Mouse (Mus musculus): ENCODE measurements around the gene Foxp1. TPM values are rescaled to one million over a fixed set of nuclear protein-coding genes. Genes with fewer than 3 reads are reported as not detected.

Foxp1 gene
- polyA plus RNA-seq, 1 experiment from 2014 or later: 57.8 TPM

DNA sequence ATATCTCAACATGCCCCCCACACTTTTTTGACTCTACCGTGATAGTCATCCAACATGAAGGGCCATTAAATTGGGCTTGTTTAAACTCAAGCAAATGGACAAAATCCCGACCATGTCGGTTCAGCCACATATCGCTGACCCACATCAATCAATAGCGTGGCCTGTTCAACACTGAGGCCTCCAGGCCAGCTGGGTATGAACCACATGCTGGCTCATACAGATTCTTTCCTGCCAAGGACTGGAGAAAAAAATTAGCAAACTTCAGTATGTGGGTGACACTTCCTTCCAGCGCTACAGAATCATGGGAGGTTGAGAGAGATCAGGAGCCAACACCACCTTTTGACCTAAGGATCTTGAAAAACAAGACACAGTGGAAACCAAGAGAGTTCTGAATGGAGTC is 150.5 kb downstream of the Foxp1 start:
- H3K9me3 ChIP-seq: no peaks in the 10 kb centered on the region
- H3K27me3 ChIP-seq (ENCODE audit: poor library complexity, severe bottlenecking): no peaks in the 10 kb centered on the region
- no peak for DNase-seq (ENCODE audit: extremely low spot score, low spot score)
- no peak overlapping the region for H3K4me3 ChIP-seq
- H3K4me1 ChIP-seq: peaks cover 28% of the 10 kb centered on the region
- no peak overlapping the region for H3K27ac ChIP-seq
- H3K36me3 ChIP-seq (replicated peaks): peaks cover 21% of the 10 kb centered on the region; the same call in 1 of the 2 replicates
- WGBS: 94% methylated on average over 6 of the region's 6 CpGs

DNA sequence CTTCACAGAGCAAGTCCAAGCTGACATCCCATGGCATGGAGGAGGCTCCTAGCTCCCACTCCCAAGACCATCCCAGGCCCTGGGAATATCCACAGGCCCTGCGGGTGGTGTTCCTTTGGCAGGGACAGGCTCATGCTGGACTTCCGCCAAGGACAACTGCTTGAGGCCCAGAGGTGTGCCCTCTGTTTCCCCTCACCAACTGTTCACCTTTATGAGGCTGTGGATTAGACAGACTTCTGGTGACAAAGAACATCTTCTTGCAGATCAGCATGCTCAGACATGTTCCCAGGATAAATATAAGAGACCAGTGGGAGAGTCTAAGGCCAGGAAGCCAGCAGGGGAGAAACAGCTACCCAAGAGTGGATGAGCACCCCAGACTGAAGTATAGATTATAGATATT is 152.6 kb downstream of the Foxp1 start:
- peaks cover 22% of the 10 kb centered on the region; the same call in 1 of the 2 replicates for H3K36me3 ChIP-seq (replicated peaks)
- H3K27ac ChIP-seq: no peak overlapping the region
- no peak overlapping the region for H3K4me3 ChIP-seq
- no peaks in the 10 kb centered on the region for H3K9me3 ChIP-seq
- 95% methylated on average over 2 of the region's 2 CpGs for WGBS
- H3K27me3 ChIP-seq (ENCODE audit: poor library complexity, severe bottlenecking): no peaks in the 10 kb centered on the region
- DNase-seq (ENCODE audit: extremely low spot score, low spot score): no peak
- peaks cover 9% of the 10 kb centered on the region; the same call in 1 of the 2 replicates for H3K4me1 ChIP-seq

DNA sequence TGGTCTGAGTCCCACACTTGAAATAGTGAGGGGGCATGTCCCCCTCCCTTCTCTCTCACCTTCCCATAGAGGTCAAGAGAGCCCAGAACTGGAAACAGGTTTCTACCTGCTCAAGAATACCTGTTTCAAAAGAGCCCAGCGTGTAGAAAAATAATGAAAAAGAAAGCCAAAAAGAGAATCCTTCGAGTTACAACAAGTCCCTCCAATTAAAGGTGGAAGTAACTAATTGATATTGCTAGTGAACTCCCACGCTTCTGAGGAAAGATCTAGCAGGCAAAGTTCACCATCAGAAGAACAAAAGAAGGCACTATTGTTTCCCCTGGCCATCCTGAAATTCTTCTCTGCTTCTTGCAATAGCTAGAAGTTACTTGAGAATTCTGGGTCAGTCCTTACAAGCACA is 153.4 kb downstream of the Foxp1 start:
- no peaks in the 10 kb centered on the region for H3K27me3 ChIP-seq (ENCODE audit: poor library complexity, severe bottlenecking)
- peaks cover 1% of the 10 kb centered on the region; the same call in 1 of the 2 replicates for H3K4me1 ChIP-seq
- no peak overlapping the region for H3K27ac ChIP-seq
- H3K4me3 ChIP-seq: no peak overlapping the region
- DNase-seq (ENCODE audit: extremely low spot score, low spot score): no peak
- H3K36me3 ChIP-seq (replicated peaks): peaks cover 22% of the 10 kb centered on the region; the same call in 1 of the 2 replicates
- no peaks in the 10 kb centered on the region for H3K9me3 ChIP-seq
- 89% methylated on average over 3 of the region's 3 CpGs for WGBS

DNA sequence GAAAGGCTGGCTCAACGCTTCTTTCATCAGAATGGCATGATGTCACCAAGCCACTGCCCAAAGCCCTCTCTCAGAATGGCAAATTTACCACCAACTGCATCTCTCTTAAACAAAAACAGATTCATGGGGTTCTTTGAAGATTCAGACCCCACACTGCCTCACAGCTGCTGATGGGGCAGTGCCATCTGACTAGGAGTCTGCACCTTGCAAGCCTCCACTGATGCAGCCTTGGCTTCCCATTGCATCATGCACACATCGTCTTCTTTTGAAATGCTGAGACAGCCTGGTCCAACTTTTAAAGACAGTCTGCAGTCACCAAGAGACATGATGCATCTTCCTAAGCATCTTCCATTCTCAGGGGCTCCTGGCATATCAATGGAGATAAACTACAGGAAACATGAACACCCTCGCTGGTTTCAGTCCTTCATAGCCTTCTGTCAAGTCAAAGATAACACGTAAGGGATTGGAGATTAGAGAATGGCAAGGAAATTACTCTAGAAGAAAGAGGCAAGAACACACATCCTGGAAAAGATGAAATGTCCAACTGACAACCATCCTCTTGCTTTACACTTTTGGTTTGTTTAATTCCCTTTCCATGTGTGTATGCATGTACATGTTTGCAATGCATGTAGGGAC is 154.3 kb downstream of the Foxp1 start:
- H3K27me3 ChIP-seq (ENCODE audit: poor library complexity, severe bottlenecking): no peaks in the 10 kb centered on the region
- peaks cover 22% of the 10 kb centered on the region; the same call in 1 of the 2 replicates for H3K36me3 ChIP-seq (replicated peaks)
- H3K27ac ChIP-seq: no peak overlapping the region
- H3K4me1 ChIP-seq: no peaks in the 10 kb centered on the region
- H3K4me3 ChIP-seq: no peak overlapping the region
- WGBS: 91% methylated on average over 4 of the region's 4 CpGs
- DNase-seq (ENCODE audit: extremely low spot score, low spot score): no peak
- no peaks in the 10 kb centered on the region for H3K9me3 ChIP-seq

DNA sequence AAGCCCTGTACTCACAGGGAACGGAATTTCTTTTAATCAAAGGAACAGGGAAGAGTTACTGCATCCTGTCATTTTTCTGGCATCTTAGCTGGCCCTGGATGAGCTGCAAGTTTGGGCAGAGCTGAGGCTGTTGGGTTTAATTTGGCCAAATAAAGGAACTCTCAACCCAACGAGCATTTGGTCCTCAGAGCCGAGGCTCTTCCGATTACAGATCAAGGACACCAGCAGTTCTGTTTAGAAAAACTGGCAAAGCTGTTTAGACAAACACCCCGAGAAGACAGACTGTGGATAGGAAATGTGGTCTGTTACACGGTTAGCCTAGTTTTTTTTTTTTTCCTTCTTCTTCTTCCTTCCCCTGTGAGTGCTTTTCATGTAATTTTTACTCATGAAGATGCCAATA is 158.0 kb downstream of the Foxp1 start:
- Histone ChIP-seq H3K36me3 (replicated peaks) (0 out of 2 replicates have a peak, but pooled peaks cover 4% of the 10 kb centered on the region), H3K27ac (no peak overlapping the region), H3K27me3 (ENCODE audit: poor library complexity, severe bottlenecking) (no peaks in the 10 kb centered on the region), H3K4me1 (no peaks in the 10 kb centered on the region), H3K9me3 (no peaks in the 10 kb centered on the region), H3K4me3 (no peak overlapping the region)
- 88% methylated on average over 6 of the region's 6 CpGs for WGBS
- no peak for DNase-seq (ENCODE audit: extremely low spot score, low spot score)

DNA sequence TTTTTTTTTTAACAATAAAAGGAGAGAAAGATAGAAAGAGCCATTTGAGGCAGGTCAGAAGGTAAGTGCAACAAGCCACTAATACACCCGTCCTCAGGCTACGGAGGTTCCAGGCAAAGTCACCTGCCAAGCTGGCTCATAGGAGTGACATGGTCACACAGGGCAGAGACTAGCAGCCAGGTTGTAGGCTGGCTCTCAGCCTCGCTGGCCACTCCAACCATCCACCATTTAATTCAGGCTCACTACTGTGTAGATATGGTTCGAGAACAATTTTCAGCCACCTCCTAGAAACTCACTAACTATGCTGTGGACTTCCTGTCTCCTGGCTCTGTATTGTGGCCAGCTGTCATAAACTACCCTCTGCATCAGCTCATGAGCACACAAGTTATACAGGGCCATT is 161.9 kb downstream of the Foxp1 start:
- H3K4me1 ChIP-seq: no peaks in the 10 kb centered on the region
- DNase-seq (ENCODE audit: extremely low spot score, low spot score): no peak
- H3K36me3 ChIP-seq (replicated peaks): no peaks in the 10 kb centered on the region
- H3K9me3 ChIP-seq: no peaks in the 10 kb centered on the region
- no peak overlapping the region for H3K27ac ChIP-seq
- 96% methylated on average over 4 of the region's 4 CpGs for WGBS
- no peaks in the 10 kb centered on the region for H3K27me3 ChIP-seq (ENCODE audit: poor library complexity, severe bottlenecking)
- H3K4me3 ChIP-seq: no peak overlapping the region

DNA sequence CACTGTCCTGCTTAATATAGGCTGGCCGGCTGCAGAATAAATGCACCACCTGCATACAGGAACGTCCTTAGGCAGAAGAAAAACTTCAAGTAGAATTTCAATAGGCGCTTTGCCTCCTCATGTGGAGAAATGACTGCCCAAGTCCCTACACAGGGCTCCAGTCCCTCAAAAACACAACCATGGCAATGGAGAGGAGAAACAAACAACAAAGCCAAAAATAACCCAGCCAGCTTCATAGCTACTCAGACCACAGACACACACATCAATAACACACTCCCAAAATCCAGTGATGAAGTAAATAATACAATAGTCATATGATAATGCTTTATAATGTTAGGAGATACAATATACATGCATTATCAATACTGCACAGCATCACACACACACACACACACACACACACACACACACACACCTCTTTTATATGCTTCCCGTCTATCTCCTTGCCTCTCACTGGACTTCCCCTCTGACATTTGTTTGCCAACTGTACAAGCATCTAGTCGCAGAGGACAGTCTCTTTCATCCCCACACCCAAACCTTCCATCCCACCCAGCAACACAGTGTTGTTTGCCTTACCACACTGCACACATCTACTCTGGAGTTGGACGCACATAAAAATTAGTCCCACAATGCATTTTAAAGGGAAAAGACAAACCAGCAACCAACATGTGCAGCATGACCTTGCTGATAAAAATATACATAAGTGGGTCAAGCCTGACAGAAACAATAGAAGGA is 162.6 kb downstream of the Foxp1 start:
- no peak overlapping the region for H3K27ac ChIP-seq
- no peaks in the 10 kb centered on the region for H3K4me1 ChIP-seq
- WGBS: 89% methylated on average over 6 of the region's 6 CpGs
- no peaks in the 10 kb centered on the region for H3K27me3 ChIP-seq (ENCODE audit: poor library complexity, severe bottlenecking)
- H3K9me3 ChIP-seq: no peaks in the 10 kb centered on the region
- no peaks in the 10 kb centered on the region for H3K36me3 ChIP-seq (replicated peaks)
- DNase-seq (ENCODE audit: extremely low spot score, low spot score): no peak
- H3K4me3 ChIP-seq: no peak overlapping the region

DNA sequence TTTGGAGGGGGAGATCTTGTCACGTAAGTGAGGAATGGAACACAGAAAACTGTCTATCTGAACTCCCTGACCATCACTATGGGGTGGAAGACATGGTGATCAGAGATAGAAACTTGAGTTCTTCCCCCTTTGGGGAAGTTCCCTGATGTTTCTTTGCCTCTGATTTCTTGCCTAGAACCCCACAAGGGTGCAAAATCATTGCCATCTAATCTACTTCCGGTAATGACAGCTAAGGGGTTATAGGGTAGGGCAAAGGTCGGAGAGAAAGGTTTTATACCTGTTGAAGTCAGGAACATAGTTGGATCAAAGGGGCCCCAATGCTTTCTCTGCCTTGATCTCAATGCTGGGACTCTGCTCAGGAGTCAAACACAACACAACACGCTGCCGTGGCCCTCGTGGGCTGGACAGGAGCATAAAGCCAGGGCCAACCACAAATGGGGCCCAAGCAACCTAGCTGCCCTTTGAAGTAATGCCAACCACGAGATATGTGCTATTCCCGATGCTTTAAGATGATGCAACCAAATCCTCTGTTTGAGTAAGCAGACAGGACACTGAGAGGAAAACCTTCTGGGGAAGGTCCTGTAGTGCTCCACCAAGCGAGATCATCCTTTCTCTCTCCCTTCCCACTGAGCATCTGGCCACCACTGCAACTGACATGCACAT is 163.4 kb downstream of the Foxp1 start:
- Histone ChIP-seq H3K4me3 (no peak overlapping the region), H3K27me3 (ENCODE audit: poor library complexity, severe bottlenecking) (no peaks in the 10 kb centered on the region), H3K36me3 (replicated peaks) (no peaks in the 10 kb centered on the region), H3K9me3 (no peaks in the 10 kb centered on the region), H3K4me1 (no peaks in the 10 kb centered on the region; the same call in 1 of the 2 replicates), H3K27ac (no peak overlapping the region)
- 92% methylated on average over 9 of the region's 9 CpGs for WGBS
- DNase-seq (ENCODE audit: extremely low spot score, low spot score): no peak

DNA sequence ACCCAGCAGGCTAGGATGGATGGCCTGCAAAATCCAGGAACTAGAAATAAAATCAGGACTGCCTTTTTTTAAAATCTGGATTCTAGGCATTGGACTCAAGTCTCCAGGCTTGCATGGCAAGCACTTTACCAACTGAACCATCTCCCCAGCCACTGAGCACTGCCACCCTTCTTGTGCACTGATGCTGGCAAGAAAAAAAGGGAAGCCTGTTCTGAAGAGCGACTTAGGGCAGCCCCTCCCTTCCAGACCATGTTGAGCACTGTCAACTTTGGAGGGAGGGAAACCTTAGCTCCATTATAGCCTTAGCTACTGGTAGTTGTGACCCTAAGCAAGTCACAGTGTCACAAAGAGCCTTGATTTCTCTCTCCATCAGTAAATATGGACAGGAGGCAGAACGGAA is 164.6 kb downstream of the Foxp1 start:
- no peaks in the 10 kb centered on the region for H3K27me3 ChIP-seq (ENCODE audit: poor library complexity, severe bottlenecking)
- WGBS: 93% methylated on average over 2 of the region's 2 CpGs
- H3K4me3 ChIP-seq: no peak overlapping the region
- H3K4me1 ChIP-seq: no peaks in the 10 kb centered on the region; the same call in 1 of the 2 replicates
- H3K36me3 ChIP-seq (replicated peaks): no peaks in the 10 kb centered on the region
- no peaks in the 10 kb centered on the region for H3K9me3 ChIP-seq
- DNase-seq (ENCODE audit: extremely low spot score, low spot score): no peak
- H3K27ac ChIP-seq: no peak overlapping the region

DNA sequence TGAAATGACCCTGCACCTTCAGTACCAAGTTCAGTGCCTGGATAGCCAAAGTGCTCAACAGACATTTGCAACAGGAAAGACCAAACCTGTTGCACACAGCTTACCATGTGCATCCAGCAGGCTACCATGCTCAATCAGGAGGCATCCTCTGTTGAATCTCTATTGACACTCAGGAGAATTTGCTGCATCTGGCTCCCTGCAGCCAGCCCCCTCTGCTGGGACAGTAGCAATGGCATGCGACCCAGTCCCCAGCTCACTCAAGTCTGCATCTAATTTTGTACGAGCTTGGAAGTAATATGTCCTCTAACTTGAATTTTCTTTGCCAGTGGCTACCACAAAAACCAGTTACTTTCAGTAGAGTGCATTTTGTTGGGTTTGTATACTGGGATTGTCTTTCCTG is 168.2 kb downstream of the Foxp1 start:
- no peak for DNase-seq (ENCODE audit: extremely low spot score, low spot score)
- WGBS: 76% methylated on average over 2 of the region's 2 CpGs
- Histone ChIP-seq H3K4me1 (no peaks in the 10 kb centered on the region; the same call in 1 of the 2 replicates), H3K27me3 (ENCODE audit: poor library complexity, severe bottlenecking) (no peaks in the 10 kb centered on the region), H3K4me3 (no peak overlapping the region), H3K36me3 (replicated peaks) (no peaks in the 10 kb centered on the region), H3K9me3 (no peaks in the 10 kb centered on the region), H3K27ac (no peak overlapping the region)

DNA sequence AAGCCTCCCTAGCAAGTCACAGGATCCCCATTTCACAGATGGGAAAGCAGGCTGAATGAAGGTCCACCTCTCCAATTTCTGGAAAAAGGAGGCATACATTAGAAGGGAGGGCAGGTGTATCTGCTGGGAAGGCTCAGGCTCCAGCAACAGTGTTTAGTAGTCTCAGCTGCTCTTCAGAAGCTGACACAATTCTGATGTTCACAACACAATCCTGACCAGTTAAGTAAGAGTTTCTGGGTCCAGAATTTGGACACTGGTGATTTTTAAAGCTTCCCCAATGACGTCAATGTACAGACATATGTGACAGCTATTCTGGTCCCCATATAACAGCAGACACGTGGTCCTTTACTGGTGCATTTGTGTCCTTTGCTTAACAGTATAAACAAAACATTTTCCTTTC is 169.1 kb downstream of the Foxp1 start:
- Histone ChIP-seq H3K27me3 (ENCODE audit: poor library complexity, severe bottlenecking) (no peaks in the 10 kb centered on the region), H3K4me3 (no peak overlapping the region), H3K4me1 (no peaks in the 10 kb centered on the region; the same call in 1 of the 2 replicates), H3K36me3 (replicated peaks) (no peaks in the 10 kb centered on the region), H3K27ac (no peak overlapping the region), H3K9me3 (no peaks in the 10 kb centered on the region)
- WGBS: 92% methylated on average over 2 of the region's 2 CpGs
- DNase-seq (ENCODE audit: extremely low spot score, low spot score): no peak

DNA sequence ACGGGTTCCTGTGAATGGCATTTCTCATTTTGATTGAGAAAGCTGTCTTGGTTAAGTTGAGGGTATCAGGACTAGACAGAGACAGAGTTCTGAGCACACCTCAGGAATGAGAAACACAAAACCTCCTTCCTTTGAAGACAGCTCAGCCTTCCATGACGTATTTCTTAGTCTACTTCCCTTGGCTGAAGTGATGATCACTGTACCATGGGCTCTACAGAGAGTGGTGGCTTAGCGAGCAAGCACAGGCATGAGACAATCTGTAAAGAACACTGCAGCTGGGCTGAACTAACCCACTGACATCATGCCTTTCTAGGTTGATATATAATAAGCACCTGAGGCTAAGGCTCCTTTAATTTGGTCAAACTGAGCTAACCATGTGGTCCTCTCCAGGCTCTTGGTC is 172.0 kb downstream of the Foxp1 start:
- peaks cover 6% of the 10 kb centered on the region; the same call in 1 of the 2 replicates for H3K4me1 ChIP-seq
- no peak for DNase-seq (ENCODE audit: extremely low spot score, low spot score)
- H3K27me3 ChIP-seq (ENCODE audit: poor library complexity, severe bottlenecking): no peaks in the 10 kb centered on the region
- 88% methylated on average over 3 of the region's 3 CpGs for WGBS
- no peaks in the 10 kb centered on the region; the same call in 1 of the 2 replicates for H3K36me3 ChIP-seq (replicated peaks)
- H3K9me3 ChIP-seq: no peaks in the 10 kb centered on the region
- no peak overlapping the region for H3K27ac ChIP-seq
- H3K4me3 ChIP-seq: no peak overlapping the region

DNA sequence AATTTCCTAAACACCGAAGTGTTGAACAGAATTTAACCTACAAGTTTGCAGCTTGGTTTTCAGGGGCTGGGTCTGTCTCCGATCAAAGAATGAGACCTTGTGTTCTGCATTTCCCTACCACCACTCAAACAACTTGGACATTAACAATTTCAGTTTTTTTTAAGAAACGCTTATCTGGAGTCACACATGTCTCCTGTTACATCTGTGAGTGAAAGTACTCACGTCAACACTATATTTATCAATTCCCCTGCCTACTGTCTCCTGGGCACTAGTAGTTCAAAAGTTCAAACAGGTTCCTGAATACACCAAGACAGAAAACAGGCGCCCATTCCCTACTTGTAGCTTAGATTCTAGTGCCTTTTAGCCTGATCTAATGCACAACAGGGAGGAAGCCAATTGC is 172.4 kb downstream of the Foxp1 start:
- WGBS: 89% methylated on average over 5 of the region's 5 CpGs
- no peaks in the 10 kb centered on the region for H3K9me3 ChIP-seq
- H3K4me3 ChIP-seq: no peak overlapping the region
- no peak overlapping the region for H3K27ac ChIP-seq
- no peak for DNase-seq (ENCODE audit: extremely low spot score, low spot score)
- peaks cover 6% of the 10 kb centered on the region; the same call in 1 of the 2 replicates for H3K4me1 ChIP-seq
- no peaks in the 10 kb centered on the region for H3K27me3 ChIP-seq (ENCODE audit: poor library complexity, severe bottlenecking)
- H3K36me3 ChIP-seq (replicated peaks): peaks cover under 1% of the 10 kb centered on the region; the same call in 1 of the 2 replicates

Measured in forebrain, embryonic 10.5 days (tissue).